Mouse (Mus musculus): Measurements from ENCODE around the gene A630089N07Rik.
"Not testable (repeated sequence)": the region's sequence is repeated elsewhere in the genome, so short reads cannot be mapped to it uniquely, and the experiment has no call there.

GRCm38 (mm10) chr16:98026186-98026585 is 56.1 kb downstream of the A630089N07Rik start:
- TF ChIP-seq CTCF (IDR thresholded peaks at IDR 0.05; ENCODE audit: low read depth); EP300 (optimal IDR thresholded peaks at IDR 0.05): not testable (repeated sequence)
